Mouse (Mus musculus): ENCODE results near the gene Olfml2a. TPM values are rescaled to one million over a fixed set of nuclear protein-coding genes. Genes with fewer than 3 reads are reported as not detected.
A peak's percentile ranks its signal among the peaks of the same experiment; 100 is the strongest.

Gene Olfml2a
- polyA plus RNA-seq, 1 experiment from 2014 or later, result 3.1 TPM

DNA sequence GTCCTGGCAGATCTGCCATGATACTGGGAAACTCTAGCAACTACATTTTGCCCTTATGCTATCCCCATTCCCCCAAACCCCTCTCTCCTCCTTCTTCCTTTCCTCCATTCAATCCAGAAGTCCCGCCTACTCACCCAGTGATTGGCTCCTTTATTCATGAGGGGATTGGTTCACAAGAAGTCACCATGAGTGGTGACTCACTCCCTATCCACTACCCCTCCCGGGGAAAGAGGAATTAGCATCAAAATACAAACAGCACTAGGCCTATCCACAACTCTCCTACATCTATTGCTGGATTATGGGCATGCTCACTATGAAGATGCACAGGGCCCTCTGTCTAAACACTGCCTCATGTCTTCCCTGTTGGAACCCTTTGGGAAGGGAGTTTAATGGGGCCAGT, 12.2 kb downstream of the Olfml2a start:
- WGBS, result 44% methylated on average over 2 of the region's 2 CpGs
- no peaks in the 10 kb centered on the region for H3K4me1 ChIP-seq (ENCODE audit: control insufficient read depth, insufficient read depth, low read length)
- DNase-seq (ENCODE audit: low spot score) (no peak), ATAC-seq (ENCODE audit: insufficient read depth, low FRiP score, low TSS enrichment) (no peak)
- H3K9ac ChIP-seq (ENCODE audit: low read length), result no peak overlapping the region
- H3K4me3 ChIP-seq (ENCODE audit: low read depth, low read length), result no peak overlapping the region
- H3K9me3 ChIP-seq (ENCODE audit: control insufficient read depth, low read length), result no peaks in the 10 kb centered on the region
- no peaks in the 10 kb centered on the region for H3K36me3 ChIP-seq (ENCODE audit: control insufficient read depth, insufficient read depth, low read length)
- no peak overlapping the region for H3K4me2 ChIP-seq (ENCODE audit: low read depth)
- no peaks in the 10 kb centered on the region for H3K27me3 ChIP-seq (ENCODE audit: control insufficient read depth, insufficient read depth, low read length)
- H3K27ac ChIP-seq (ENCODE audit: low read depth, low read length), result no peak overlapping the region

GRCm38 (mm10) chr2:38944460-38945161, 12.8 kb downstream of the Olfml2a start:
- ATAC-seq (ENCODE audit: insufficient read depth, low FRiP score, low TSS enrichment) (no peak), DNase-seq (ENCODE audit: low spot score) (no peak)
- no peak overlapping the region for H3K27ac ChIP-seq (ENCODE audit: low read depth, low read length)
- no peak overlapping the region for H3K9ac ChIP-seq (ENCODE audit: low read length)
- no peaks in the 10 kb centered on the region for H3K27me3 ChIP-seq (ENCODE audit: control insufficient read depth, insufficient read depth, low read length)
- H3K36me3 ChIP-seq (ENCODE audit: control insufficient read depth, insufficient read depth, low read length), result no peaks in the 10 kb centered on the region
- H3K4me1 ChIP-seq (ENCODE audit: control insufficient read depth, insufficient read depth, low read length), result no peaks in the 10 kb centered on the region
- WGBS, result 73% methylated on average over 3 of the region's 3 CpGs
- H3K9me3 ChIP-seq (ENCODE audit: control insufficient read depth, low read length), result no peaks in the 10 kb centered on the region
- no peak overlapping the region for H3K4me2 ChIP-seq (ENCODE audit: low read depth)
- no peak overlapping the region for H3K4me3 ChIP-seq (ENCODE audit: low read depth, low read length)

- Histone ChIP-seq H3K27me3 (ENCODE audit: control insufficient read depth, insufficient read depth, low read length) (no peaks in the 10 kb centered on the region), H3K36me3 (ENCODE audit: control insufficient read depth, insufficient read depth, low read length) (no peaks in the 10 kb centered on the region), H3K4me2 (ENCODE audit: low read depth) (no peak overlapping the region), H3K4me3 (ENCODE audit: low read depth, low read length) (no peak overlapping the region), H3K9ac (ENCODE audit: low read length) (no peak overlapping the region), H3K27ac (ENCODE audit: low read depth, low read length) (no peak overlapping the region), H3K4me1 (ENCODE audit: control insufficient read depth, insufficient read depth, low read length) (no peaks in the 10 kb centered on the region), H3K9me3 (ENCODE audit: control insufficient read depth, low read length) (no peaks in the 10 kb centered on the region)
- 80% methylated on average over 7 of the region's 7 CpGs for WGBS
- ATAC-seq (ENCODE audit: insufficient read depth, low FRiP score, low TSS enrichment) (no peak), DNase-seq (ENCODE audit: low spot score) (no peak)
These were observed 15.8 kb downstream of the Olfml2a start for GRCm38 (mm10) chr2:38947566-38947965.

GRCm38 (mm10) chr2:38950281-38950719, 18.5 kb downstream of the Olfml2a start:
- 82% methylated on average over 7 of the region's 7 CpGs for WGBS
- Histone ChIP-seq H3K4me1 (ENCODE audit: control insufficient read depth, insufficient read depth, low read length) (no peaks in the 10 kb centered on the region), H3K27ac (ENCODE audit: low read depth, low read length) (no peak overlapping the region), H3K36me3 (ENCODE audit: control insufficient read depth, insufficient read depth, low read length) (no peaks in the 10 kb centered on the region), H3K4me2 (ENCODE audit: low read depth) (no peak overlapping the region), H3K4me3 (ENCODE audit: low read depth, low read length) (no peak overlapping the region), H3K27me3 (ENCODE audit: control insufficient read depth, insufficient read depth, low read length) (no peaks in the 10 kb centered on the region), H3K9ac (ENCODE audit: low read length) (no peak overlapping the region), H3K9me3 (ENCODE audit: control insufficient read depth, low read length) (no peaks in the 10 kb centered on the region)
- DNase-seq (ENCODE audit: low spot score), result no peak
- no peak for ATAC-seq (ENCODE audit: insufficient read depth, low FRiP score, low TSS enrichment)

GRCm38 (mm10) chr2:38953152-38953883, 21.5 kb downstream of the Olfml2a start:
- 76% methylated on average over 5 of the region's 5 CpGs for WGBS
- ATAC-seq (ENCODE audit: insufficient read depth, low FRiP score, low TSS enrichment) (no peak), DNase-seq (ENCODE audit: low spot score) (no peak)
- Histone ChIP-seq H3K4me3 (ENCODE audit: low read depth, low read length) (no peak overlapping the region), H3K9ac (ENCODE audit: low read length) (no peak overlapping the region), H3K27ac (ENCODE audit: low read depth, low read length) (no peak overlapping the region), H3K4me1 (ENCODE audit: control insufficient read depth, insufficient read depth, low read length) (no peaks in the 10 kb centered on the region), H3K27me3 (ENCODE audit: control insufficient read depth, insufficient read depth, low read length) (no peaks in the 10 kb centered on the region), H3K9me3 (ENCODE audit: control insufficient read depth, low read length) (no peaks in the 10 kb centered on the region), H3K36me3 (ENCODE audit: control insufficient read depth, insufficient read depth, low read length) (no peaks in the 10 kb centered on the region), H3K4me2 (ENCODE audit: low read depth) (no peak overlapping the region)

DNA sequence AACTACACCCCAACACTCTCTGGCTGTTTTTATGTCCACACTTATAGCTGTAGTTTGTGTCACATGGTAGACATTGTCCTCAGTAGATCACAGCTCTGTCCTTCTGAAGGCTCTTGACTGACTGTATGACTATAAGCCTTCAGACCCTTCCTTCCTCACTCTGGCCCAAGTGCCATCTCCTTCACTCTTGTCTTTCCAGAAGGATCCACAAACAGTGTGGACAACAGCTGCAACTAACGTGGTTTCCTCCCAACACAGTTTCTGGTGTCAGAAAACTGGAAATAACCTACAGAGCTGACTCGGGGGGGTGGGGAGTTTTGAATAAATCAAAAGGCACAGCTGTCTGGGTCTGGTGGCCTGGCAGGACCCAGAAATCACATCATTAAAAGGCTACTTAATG, 24.3 kb downstream of the Olfml2a start:
- Histone ChIP-seq H3K4me1 (ENCODE audit: control insufficient read depth, insufficient read depth, low read length) (no peaks in the 10 kb centered on the region), H3K27ac (ENCODE audit: low read depth, low read length) (no peak overlapping the region), H3K36me3 (ENCODE audit: control insufficient read depth, insufficient read depth, low read length) (no peaks in the 10 kb centered on the region), H3K27me3 (ENCODE audit: control insufficient read depth, insufficient read depth, low read length) (no peaks in the 10 kb centered on the region), H3K4me3 (ENCODE audit: low read depth, low read length) (no peak overlapping the region), H3K4me2 (ENCODE audit: low read depth) (no peak overlapping the region), H3K9me3 (ENCODE audit: control insufficient read depth, low read length) (no peaks in the 10 kb centered on the region), H3K9ac (ENCODE audit: low read length) (no peak overlapping the region)
- no peak for DNase-seq (ENCODE audit: low spot score)
- no peak for ATAC-seq (ENCODE audit: insufficient read depth, low FRiP score, low TSS enrichment)
- 86% methylated on average over 2 of the region's 2 CpGs for WGBS

GRCm38 (mm10) chr2:38957671-38958223, 26.0 kb downstream of the Olfml2a start:
- Histone ChIP-seq H3K27me3 (ENCODE audit: control insufficient read depth, insufficient read depth, low read length) (no peaks in the 10 kb centered on the region), H3K4me1 (ENCODE audit: control insufficient read depth, insufficient read depth, low read length) (no peaks in the 10 kb centered on the region), H3K36me3 (ENCODE audit: control insufficient read depth, insufficient read depth, low read length) (no peaks in the 10 kb centered on the region), H3K4me2 (ENCODE audit: low read depth) (no peak overlapping the region), H3K27ac (ENCODE audit: low read depth, low read length) (no peak overlapping the region), H3K9me3 (ENCODE audit: control insufficient read depth, low read length) (no peaks in the 10 kb centered on the region), H3K9ac (ENCODE audit: low read length) (no peak overlapping the region), H3K4me3 (ENCODE audit: low read depth, low read length) (no peak overlapping the region)
- 90% methylated on average over 5 of the region's 5 CpGs for WGBS
- ATAC-seq (ENCODE audit: insufficient read depth, low FRiP score, low TSS enrichment), result no peak
- DNase-seq (ENCODE audit: low spot score), result no peak

DNA sequence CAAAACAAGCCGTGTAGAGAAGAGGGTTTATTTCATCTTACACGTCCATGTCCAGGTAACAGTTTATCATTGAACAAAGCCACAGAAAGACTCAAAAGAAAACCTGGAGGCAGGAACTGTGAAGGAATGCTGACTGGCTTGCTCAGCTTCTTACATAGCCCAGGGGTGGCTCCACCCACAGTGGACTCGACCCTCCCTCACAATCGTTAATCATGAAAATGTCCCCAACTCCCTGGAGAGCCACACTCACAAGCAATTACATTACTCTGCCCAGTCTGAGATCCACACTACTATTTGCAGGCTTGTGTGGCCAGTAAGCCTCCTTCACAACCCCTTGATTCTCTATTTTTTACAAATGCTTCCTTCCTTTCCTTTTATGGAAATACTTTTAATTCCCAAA, 32.4 kb downstream of the Olfml2a start:
- Histone ChIP-seq H3K36me3 (ENCODE audit: control insufficient read depth, insufficient read depth, low read length) (no peaks in the 10 kb centered on the region), H3K4me1 (ENCODE audit: control insufficient read depth, insufficient read depth, low read length) (no peaks in the 10 kb centered on the region), H3K9ac (ENCODE audit: low read length) (no peak overlapping the region), H3K4me2 (ENCODE audit: low read depth) (no peak overlapping the region), H3K9me3 (ENCODE audit: control insufficient read depth, low read length) (no peaks in the 10 kb centered on the region), H3K27me3 (ENCODE audit: control insufficient read depth, insufficient read depth, low read length) (no peaks in the 10 kb centered on the region), H3K27ac (ENCODE audit: low read depth, low read length) (no peak overlapping the region), H3K4me3 (ENCODE audit: low read depth, low read length) (no peak overlapping the region)
- WGBS, result 35% methylated on average over 4 of the region's 4 CpGs
- ATAC-seq (ENCODE audit: insufficient read depth, low FRiP score, low TSS enrichment) (0 out of 2 replicates have a peak, but pooled peaks have one; percentile 53), DNase-seq (ENCODE audit: low spot score) (peak; percentile 43)

GRCm38 (mm10) chr2:38969650-38970049, 37.9 kb downstream of the Olfml2a start:
- H3K9ac ChIP-seq (ENCODE audit: low read length), result no peak overlapping the region
- no peak overlapping the region for H3K4me3 ChIP-seq (ENCODE audit: low read depth, low read length)
- H3K9me3 ChIP-seq (ENCODE audit: control insufficient read depth, low read length), result no peaks in the 10 kb centered on the region
- DNase-seq (ENCODE audit: low spot score), result no peak
- H3K27ac ChIP-seq (ENCODE audit: low read depth, low read length), result no peak overlapping the region
- WGBS, result 100% methylated on average over 2 of the region's 2 CpGs
- no peaks in the 10 kb centered on the region for H3K36me3 ChIP-seq (ENCODE audit: control insufficient read depth, insufficient read depth, low read length)
- H3K27me3 ChIP-seq (ENCODE audit: control insufficient read depth, insufficient read depth, low read length), result no peaks in the 10 kb centered on the region
- no peak for ATAC-seq (ENCODE audit: insufficient read depth, low FRiP score, low TSS enrichment)
- no peak overlapping the region for H3K4me2 ChIP-seq (ENCODE audit: low read depth)
- H3K4me1 ChIP-seq (ENCODE audit: control insufficient read depth, insufficient read depth, low read length), result no peaks in the 10 kb centered on the region
